In the genomic region with DNA sequence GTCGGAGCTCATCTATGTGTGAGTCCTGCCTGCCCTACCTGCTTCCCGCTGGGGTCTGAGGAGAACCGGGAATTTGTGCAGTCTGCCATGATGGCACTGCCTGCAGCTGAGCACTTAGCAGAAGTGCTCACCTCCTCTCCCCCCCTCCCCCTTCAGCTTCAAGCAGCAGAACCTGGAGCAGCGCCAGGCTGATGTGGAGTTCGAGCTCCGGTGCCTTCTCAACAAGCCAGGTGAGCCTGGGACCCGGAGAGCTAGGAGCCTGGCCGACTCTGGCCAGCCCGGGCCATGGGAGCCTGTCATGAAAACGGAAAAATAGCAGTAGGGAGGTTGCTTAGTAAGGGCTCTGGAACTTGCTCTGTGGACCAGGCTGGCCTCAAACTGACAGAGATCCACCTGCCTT, we compare ENCODE assay signal across 15 mouse cellular contexts. TPM values are rescaled to one million over a fixed set of nuclear protein-coding genes. Genes with fewer than 3 reads are reported as not detected.
DNase-seq lines count a peak whose midpoint lies in the region; ATAC-seq and TF ChIP-seq lines count a peak whose summit lies in the region.
"Had no signal": no experiment of that assay in that cellular context is flagged by ENCODE, and none has a peak within 500 bp of the region (broad histone marks: within the 10 kb centered on the region; RNA-seq: fewer than 3 reads in every experiment).

No protein-coding gene starts in this region.

- H3K36me3 ChIP-seq in heart, embryonic 16.5 days (ENCODE audit: control insufficient read depth, insufficient read depth), result peaks cover 68% of the 10 kb centered on the region

- H3K27ac ChIP-seq in heart, embryonic 16.5 days (ENCODE audit: low read length), result peak overlapping the region; percentile 68
- peak overlapping the region; percentile 10 for H3K27ac ChIP-seq in brown adipose tissue, adult 24 weeks (replicated peaks; ENCODE audit: low read depth, low read length)
- H3K27ac ChIP-seq in left cerebral cortex, adult 2 months, result no peak overlapping the region
- H3K27ac ChIP-seq: hindbrain, embryonic 10.5 days; intestine, embryonic 15.5 days had no signal

- peak overlapping the region; percentile 38; the same call in 1 of the 2 replicates for H3K9ac ChIP-seq in heart, embryonic 16.5 days (ENCODE audit: low read length)
- H3K9ac ChIP-seq: intestine, embryonic 15.5 days had no signal

- H3K4me1 ChIP-seq in heart, embryonic 16.5 days (ENCODE audit: control insufficient read depth, insufficient read depth, low read length), result peaks cover 17% of the 10 kb centered on the region
- H3K4me1 ChIP-seq in brown adipose tissue, adult 24 weeks (ENCODE audit: control insufficient read depth, insufficient read depth, insufficient read length, low read length), result peaks cover 8% of the 10 kb centered on the region
- H3K4me1 ChIP-seq: intestine, embryonic 15.5 days had no signal

- no peak for TF ChIP-seq CTCF in left cerebral cortex, adult 2 months (IDR thresholded peaks at IDR 0.05)

- H3K4me3 ChIP-seq in heart, embryonic 16.5 days (ENCODE audit: low read length), result no peak overlapping the region
- no peak overlapping the region for H3K4me3 ChIP-seq in brown adipose tissue, adult 24 weeks (ENCODE audit: insufficient read depth, low read depth, low read length)
- H3K4me3 ChIP-seq in left cerebral cortex, adult 2 months, result no peak overlapping the region
- H3K4me3 ChIP-seq: hindbrain, embryonic 10.5 days; intestine, embryonic 15.5 days had no signal

- WGBS in heart, embryonic 16.5 days, result 60% methylated on average over 10 of the region's 10 CpGs

- H3K9me3 ChIP-seq in heart, embryonic 16.5 days (replicated peaks; ENCODE audit: control insufficient read depth, low read length), result peaks cover 5% of the 10 kb centered on the region
- H3K9me3 ChIP-seq: intestine, embryonic 15.5 days had no signal

- DNase-seq in heart, postnatal 36 days, result no peak
- peak; percentile 63 for DNase-seq in kidney, postnatal 10 days
- peak; percentile 78 for DNase-seq in lung, postnatal 14 days
- no peak for DNase-seq in left cerebral cortex, adult 2 months (ENCODE audit: extremely low spot score in 1 of 2, low spot score in 2 of 2)
- no peak for DNase-seq in layer of hippocampus, adult 9-11 months
- DNase-seq: layer of hippocampus, postnatal 36 days; liver; right cerebral cortex, postnatal 14 days; thymus, postnatal 25 days had no signal

- no peak for ATAC-seq in heart, embryonic 16.5 days (replicated peaks; ENCODE audit: extremely low read depth, insufficient read depth, low FRiP score)
- ATAC-seq: intestine, embryonic 15.5 days had no signal

- H3K4me2 ChIP-seq in heart, embryonic 16.5 days (ENCODE audit: low read depth, low read length), result no peak overlapping the region
- H3K4me2 ChIP-seq: intestine, embryonic 15.5 days had no signal

- no peaks in the 10 kb centered on the region for H3K27me3 ChIP-seq in heart, embryonic 16.5 days (ENCODE audit: control insufficient read depth, insufficient read depth, low read length)
- H3K27me3 ChIP-seq: intestine, embryonic 15.5 days had no signal

- intact Hi-C loops in heart, postnatal 36 days (cut with DNase I), result no loop called here
- intact Hi-C loops in left cerebral cortex, adult 2 months (cut with DNase I), result no loop called here

RNA-seq across cellular contexts. Expression of gene Polr2f, which starts 10.0 kb away (rescaled TPM):
- 222 and 262 TPM in 2 replicates for polyA plus RNA-seq in heart, embryonic 16.5 days (2015; fragmentation: Nextera tagmentation; extraction: Ambion mirVana)
- 100 to 1,000 TPM; 132 to 146 TPM for total RNA-seq in heart, postnatal 36 days (2021)
- polyA plus RNA-seq in brown adipose tissue, adult 24 weeks (2012; ENCODE audit: insufficient read depth, insufficient read length, missing spikeins), result 173 and 185 TPM in 2 replicates
- 100 to 1,000 TPM; 100 to 103 TPM for total RNA-seq in left cerebral cortex, adult 2 months (2021)

RNA-seq across cellular contexts. Expression of gene 1700088E04Rik, which starts 10.3 kb away (rescaled TPM):
- 11.0 and 12.0 TPM in 2 replicates for polyA plus RNA-seq in heart, embryonic 16.5 days (2015; fragmentation: Nextera tagmentation; extraction: Ambion mirVana)
- total RNA-seq in heart, postnatal 36 days (2021), result 1 to 10 TPM; 1.3 to 2.8 TPM
- 2.1 TPM in 1 of 2 replicates, not detected in the other for polyA plus RNA-seq in brown adipose tissue, adult 24 weeks (2012; ENCODE audit: insufficient read depth, insufficient read length, missing spikeins)
- 10 to 100 TPM; 12.0 to 12.9 TPM for total RNA-seq in left cerebral cortex, adult 2 months (2021)

RNA-seq across cellular contexts. Expression of gene Micall1, which starts 22.1 kb away (rescaled TPM):
- polyA plus RNA-seq in heart, embryonic 16.5 days (2015; fragmentation: Nextera tagmentation; extraction: Ambion mirVana), result 21.1 and 23.2 TPM in 2 replicates
- 10 to 100 TPM; 39.0 to 50.1 TPM for total RNA-seq in heart, postnatal 36 days (2021)
- polyA plus RNA-seq in brown adipose tissue, adult 24 weeks (2012; ENCODE audit: insufficient read depth, insufficient read length, missing spikeins), result 20.2 and 21.8 TPM in 2 replicates
- 10 to 100 TPM; 22.8 to 23.2 TPM for total RNA-seq in left cerebral cortex, adult 2 months (2021)

RNA-seq across cellular contexts. Expression of gene Sox10, which starts 34.3 kb away (rescaled TPM):
- polyA plus RNA-seq in heart, embryonic 16.5 days (2015; fragmentation: Nextera tagmentation; extraction: Ambion mirVana), result 0.39 and 0.59 TPM in 2 replicates
- 1 to 10 TPM; 1.4 to 1.6 TPM for total RNA-seq in heart, postnatal 36 days (2021)
- polyA plus RNA-seq in brown adipose tissue, adult 24 weeks (2012; ENCODE audit: insufficient read depth, insufficient read length, missing spikeins), result 0.48 and 1.5 TPM in 2 replicates
- total RNA-seq in left cerebral cortex, adult 2 months (2021), result 10 to 100 TPM; 17.1 to 18.7 TPM
- total RNA-seq: megakaryocyte progenitor cell, adult 5-6 weeks; neutrophil, adult 5-6 weeks had no signal

RNA-seq across cellular contexts. Expression of gene Eif3l, which starts 55.8 kb away (rescaled TPM):
- polyA plus RNA-seq in heart, embryonic 16.5 days (2015; fragmentation: Nextera tagmentation; extraction: Ambion mirVana), result 151 and 161 TPM in 2 replicates
- total RNA-seq in heart, postnatal 36 days (2021), result 10 to 100 TPM; 71.6 to 72.7 TPM
- polyA plus RNA-seq in brown adipose tissue, adult 24 weeks (2012; ENCODE audit: insufficient read depth, insufficient read length, missing spikeins), result 177 and 198 TPM in 2 replicates
- total RNA-seq in left cerebral cortex, adult 2 months (2021), result 10 to 100 TPM; 62.5 to 66.6 TPM

Comparison
In these comparisons a context has a peak if more than half of its experiments do, and no peak if none do; other contexts are left out.
1. DNase-seq: peak in kidney, postnatal 10 days (single experiment) and lung, postnatal 14 days (single experiment); none in heart, postnatal 36 days (0 of 2), left cerebral cortex, adult 2 months (0 of 2) and layer of hippocampus, adult 9-11 months (single experiment).